Mouse (Mus musculus): Measurements from ENCODE around the gene Gcnt2. TPM values are rescaled to one million over a fixed set of nuclear protein-coding genes. Genes with fewer than 3 reads are reported as not detected.
A peak's percentile ranks its signal among the peaks of the same experiment; 100 is the strongest.

Gcnt2 gene
- polyA plus RNA-seq, 1 experiment: 1.2 TPM

GRCm38 (mm10) chr13:40914053-40914585 lies 54.6 kb downstream of the Gcnt2 start:
- no peaks in the 10 kb centered on the region for H3K36me3 ChIP-seq (ENCODE audit: control insufficient read depth, insufficient read depth, low read length)
- no peak for DNase-seq
- TF ChIP-seq POLR2A (IDR thresholded peaks at IDR 0.05; ENCODE audit: control insufficient read depth, extremely low read depth, insufficient read depth, low read length, poor library complexity) (no peak), CTCF (IDR thresholded peaks at IDR 0.05; ENCODE audit: borderline replicate concordance, control insufficient read depth, extremely low read depth, insufficient read depth, low read length, poor library complexity) (no peak)
- H3K4me3 ChIP-seq (ENCODE audit: control insufficient read depth, insufficient read depth, low read length): no peak overlapping the region
- H3K4me1 ChIP-seq (replicated peaks; ENCODE audit: control insufficient read depth, insufficient read depth, low read length): peaks cover 9% of the 10 kb centered on the region; the same call in 1 of the 2 replicates
- peaks cover 9% of the 10 kb centered on the region; the same call in 1 of the 2 replicates for H3K27me3 ChIP-seq (ENCODE audit: control insufficient read depth, insufficient read depth, low read length)
- WGBS: 18% methylated on average over 4 of the region's 4 CpGs
- H3K27ac ChIP-seq (ENCODE audit: control insufficient read depth, insufficient read depth, low read length): no peak overlapping the region

GRCm38 (mm10) chr13:40916321-40917160 lies 57.0 kb downstream of the Gcnt2 start:
- TF ChIP-seq CTCF (IDR thresholded peaks at IDR 0.05; ENCODE audit: borderline replicate concordance, control insufficient read depth, extremely low read depth, insufficient read depth, low read length, poor library complexity) (no peak), POLR2A (IDR thresholded peaks at IDR 0.05; ENCODE audit: control insufficient read depth, extremely low read depth, insufficient read depth, low read length, poor library complexity) (no peak)
- no peak for DNase-seq
- Histone ChIP-seq H3K4me3 (ENCODE audit: control insufficient read depth, insufficient read depth, low read length) (no peak overlapping the region), H3K4me1 (replicated peaks; ENCODE audit: control insufficient read depth, insufficient read depth, low read length) (peaks cover 10% of the 10 kb centered on the region), H3K36me3 (ENCODE audit: control insufficient read depth, insufficient read depth, low read length) (no peaks in the 10 kb centered on the region), H3K27ac (ENCODE audit: control insufficient read depth, insufficient read depth, low read length) (no peak overlapping the region), H3K27me3 (ENCODE audit: control insufficient read depth, insufficient read depth, low read length) (peaks cover 9% of the 10 kb centered on the region; the same call in 1 of the 2 replicates)
- 34% methylated on average over 21 of the region's 21 CpGs for WGBS

- no peak for DNase-seq
Observed at GRCm38 (mm10) chr13:40917161-40918091, 57.9 kb downstream of the Gcnt2 start.

GRCm38 (mm10) chr13:40921326-40922059 lies 61.9 kb downstream of the Gcnt2 start:
- peaks cover 9% of the 10 kb centered on the region; the same call in 1 of the 2 replicates for H3K27me3 ChIP-seq (ENCODE audit: control insufficient read depth, insufficient read depth, low read length)
- no peak overlapping the region for H3K27ac ChIP-seq (ENCODE audit: control insufficient read depth, insufficient read depth, low read length)
- no peak overlapping the region for H3K4me3 ChIP-seq (ENCODE audit: control insufficient read depth, insufficient read depth, low read length)
- peaks cover 27% of the 10 kb centered on the region for H3K4me1 ChIP-seq (replicated peaks; ENCODE audit: control insufficient read depth, insufficient read depth, low read length)
- 28% methylated on average over 8 of the region's 8 CpGs for WGBS
- no peak for DNase-seq
- TF ChIP-seq CTCF (IDR thresholded peaks at IDR 0.05; ENCODE audit: borderline replicate concordance, control insufficient read depth, extremely low read depth, insufficient read depth, low read length, poor library complexity) (no peak), POLR2A (IDR thresholded peaks at IDR 0.05; ENCODE audit: control insufficient read depth, extremely low read depth, insufficient read depth, low read length, poor library complexity) (no peak)
- H3K36me3 ChIP-seq (ENCODE audit: control insufficient read depth, insufficient read depth, low read length): no peaks in the 10 kb centered on the region

More at GRCm38 (mm10) chr13:40917161-40918091, 57.9 kb downstream of the Gcnt2 start:
- TF ChIP-seq CTCF (IDR thresholded peaks at IDR 0.05; ENCODE audit: borderline replicate concordance, control insufficient read depth, extremely low read depth, insufficient read depth, low read length, poor library complexity): no peak
- TF ChIP-seq POLR2A (IDR thresholded peaks at IDR 0.05; ENCODE audit: control insufficient read depth, extremely low read depth, insufficient read depth, low read length, poor library complexity): no peak
- no peaks in the 10 kb centered on the region for H3K36me3 ChIP-seq (ENCODE audit: control insufficient read depth, insufficient read depth, low read length)
- H3K27ac ChIP-seq (ENCODE audit: control insufficient read depth, insufficient read depth, low read length): no peak overlapping the region
- peaks cover 9% of the 10 kb centered on the region; the same call in 1 of the 2 replicates for H3K27me3 ChIP-seq (ENCODE audit: control insufficient read depth, insufficient read depth, low read length)
- peaks cover 16% of the 10 kb centered on the region for H3K4me1 ChIP-seq (replicated peaks; ENCODE audit: control insufficient read depth, insufficient read depth, low read length)
- H3K4me3 ChIP-seq (ENCODE audit: control insufficient read depth, insufficient read depth, low read length): peak overlapping the region; percentile 20; the same call in 1 of the 2 replicates
- under 1% methylated on average over 38 of the region's 38 CpGs for WGBS

- H3K4me1 ChIP-seq (replicated peaks; ENCODE audit: control insufficient read depth, insufficient read depth, low read length): peaks cover 25% of the 10 kb centered on the region
- no peak overlapping the region; the same call in 1 of the 2 replicates for H3K27ac ChIP-seq (ENCODE audit: control insufficient read depth, insufficient read depth, low read length)
- no peak overlapping the region for H3K4me3 ChIP-seq (ENCODE audit: control insufficient read depth, insufficient read depth, low read length)
- peaks cover 9% of the 10 kb centered on the region; the same call in 1 of the 2 replicates for H3K27me3 ChIP-seq (ENCODE audit: control insufficient read depth, insufficient read depth, low read length)
- peak; percentile 35 for DNase-seq
- TF ChIP-seq POLR2A (IDR thresholded peaks at IDR 0.05; ENCODE audit: control insufficient read depth, extremely low read depth, insufficient read depth, low read length, poor library complexity) (no peak), CTCF (IDR thresholded peaks at IDR 0.05; ENCODE audit: borderline replicate concordance, control insufficient read depth, extremely low read depth, insufficient read depth, low read length, poor library complexity) (no peak)
- no peaks in the 10 kb centered on the region for H3K36me3 ChIP-seq (ENCODE audit: control insufficient read depth, insufficient read depth, low read length)
- 4% methylated on average over 11 of the region's 11 CpGs for WGBS
Observed at GRCm38 (mm10) chr13:40922311-40922877, 62.8 kb downstream of the Gcnt2 start.

All from thymus, adult 2 months (tissue).